Mouse (Mus musculus): ENCODE data around the gene Arr3. TPM values are rescaled to one million over a fixed set of nuclear protein-coding genes. Genes with fewer than 3 reads are reported as not detected.

Arr3 gene
- polyA plus RNA-seq (2015; fragmentation: Nextera tagmentation; extraction: Ambion mirVana), result not detected in 2 replicates

GRCm38 (mm10) chrX:100605314-100605713, at the start of gene Arr3:
Gene Arr3 (plus strand): TSS chrX:100605497.

GRCm38 (mm10) chrX:100571951-100572350, 33.3 kb upstream of the Arr3 start, which contains the start of gene Awat1:
Gene Awat1 (plus strand): TSS chrX:100572251.

GRCm38 (mm10) chrX:100594791-100595190, 10.5 kb upstream of the Arr3 start, which contains the start of gene P2ry4:
Gene P2ry4 (minus strand): TSS chrX:100594869.

GRCm38 (mm10) chrX:100625546-100625801, 20.2 kb downstream of the Arr3 start, which contains the start of gene Kif4:
Gene Kif4 (plus strand): TSS chrX:100625737.

GRCm38 (mm10) chrX:100625802-100626793, 20.8 kb downstream of the Arr3 start, which contains the start of gene Pdzd11:
Gene Pdzd11 (minus strand): TSS chrX:100626568.

Other genes with a start within 250 kb of the Arr3 start
- gene Otud6a, start 176.5 kb upstream of the Arr3 start, polyA plus RNA-seq (2015; fragmentation: Nextera tagmentation; extraction: Ambion mirVana), result not detected in 2 replicates
- gene Awat2, start 162.8 kb upstream of the Arr3 start, polyA plus RNA-seq (2015; fragmentation: Nextera tagmentation; extraction: Ambion mirVana), result 0.14 and 0.15 TPM in 2 replicates
- 25.5 and 26.6 TPM in 2 replicates for gene Igbp1, start 111.2 kb upstream of the Arr3 start, polyA plus RNA-seq (2015; fragmentation: Nextera tagmentation; extraction: Ambion mirVana)
- gene Dgat2l6, start 80.7 kb upstream of the Arr3 start, polyA plus RNA-seq (2015; fragmentation: Nextera tagmentation; extraction: Ambion mirVana), result not detected in 2 replicates
- gene Awat1, start 33.2 kb upstream of the Arr3 start, polyA plus RNA-seq (2015; fragmentation: Nextera tagmentation; extraction: Ambion mirVana), result not detected in 2 replicates
- not detected in 2 replicates for gene P2ry4, start 10.6 kb upstream of the Arr3 start, polyA plus RNA-seq (2015; fragmentation: Nextera tagmentation; extraction: Ambion mirVana)
- 22.8 and 24.7 TPM in 2 replicates for gene Kif4, start 20.2 kb downstream of the Arr3 start, polyA plus RNA-seq (2015; fragmentation: Nextera tagmentation; extraction: Ambion mirVana)
- 76.9 and 79.3 TPM in 2 replicates for gene Pdzd11, start 21.1 kb downstream of the Arr3 start, polyA plus RNA-seq (2015; fragmentation: Nextera tagmentation; extraction: Ambion mirVana)
- gene Gdpd2, start 124.4 kb downstream of the Arr3 start, polyA plus RNA-seq (2015; fragmentation: Nextera tagmentation; extraction: Ambion mirVana), result 81.7 and 107 TPM in 2 replicates
- gene Dlg3, start 162.2 kb downstream of the Arr3 start, polyA plus RNA-seq (2015; fragmentation: Nextera tagmentation; extraction: Ambion mirVana), result 2.2 and 2.9 TPM in 2 replicates